Mouse (Mus musculus) left cerebral cortex, adult 6 months (tissue): Measurements from ENCODE around the gene Zfp984. TPM values are rescaled to one million over a fixed set of nuclear protein-coding genes. Genes with fewer than 3 reads are reported as not detected.

Experiments used
- long read RNA-seq, 2 experiments: library from polyadenylated mRNA; unstranded; transcript quantifications; one replicate each; pipeline ENCODE4 v2.0.0; 2019 to 2020
- polyA plus RNA-seq: library from polyadenylated mRNA; unstranded; fragments of <200 nt; fragmentation: Nextera tagmentation; gene quantifications from 2 replicates; pipeline ENCODE4 v1.2.3, GENCODE M21; 2021

Gene Zfp984
- polyA plus RNA-seq, result 1.6 and 1.9 TPM in 2 replicates
- long read RNA-seq, experiment 1, partial matches to known transcripts, result 0 of 11 reads
- long read RNA-seq, experiment 1, other reads (novel, unspliced or antisense), result 10 of 11 reads
- long read RNA-seq, experiment 2, partial matches to known transcripts, result 0 of 3 reads
- long read RNA-seq, experiment 2, other reads (novel, unspliced or antisense), result 3 of 3 reads

GRCm38 (mm10) chr4:147809292-147809965 lies at the start of gene Zfp984:
Gene Zfp984 (minus strand): TSS chr4:147809788.

GRCm38 (mm10) chr4:147847614-147848583 lies 38.3 kb upstream of the Zfp984 start, which contains the start of gene Zfp933:
Gene Zfp933 (minus strand): TSS chr4:147848366.

Other genes starting within 250 kb of the Zfp984 start
- gene Zfp979, start 167.3 kb downstream of the Zfp984 start, polyA plus RNA-seq, result 0.27 and 0.41 TPM in 2 replicates
- gene Zfp534, start 107.2 kb downstream of the Zfp984 start, polyA plus RNA-seq, result not detected in 2 replicates
- 1.9 and 2.6 TPM in 2 replicates for gene Zfp933, start 38.6 kb upstream of the Zfp984 start, polyA plus RNA-seq
- gene Miip, start 59.0 kb upstream of the Zfp984 start, polyA plus RNA-seq, result 7.3 and 7.7 TPM in 2 replicates
- 1.9 and 3.0 TPM in 2 replicates for gene Fv1, start 59.2 kb upstream of the Zfp984 start, polyA plus RNA-seq
- 74.5 and 85.6 TPM in 2 replicates for gene Mfn2, start 94.9 kb upstream of the Zfp984 start, polyA plus RNA-seq
- 11.5 and 13.4 TPM in 2 replicates for gene Plod1, start 127.0 kb upstream of the Zfp984 start, polyA plus RNA-seq
- gene 2510039O18Rik, start 131.1 kb upstream of the Zfp984 start, polyA plus RNA-seq, result 4.5 and 10.2 TPM in 2 replicates
- not detected in 2 replicates for gene Nppb, start 176.0 kb upstream of the Zfp984 start, polyA plus RNA-seq
- gene Nppa, start 190.9 kb upstream of the Zfp984 start, polyA plus RNA-seq, result 0.31 TPM in 1 of 2 replicates, not detected in the other
- gene Clcn6, start 229.0 kb upstream of the Zfp984 start, polyA plus RNA-seq, result 10.9 and 23.5 TPM in 2 replicates
- gene Mthfr, start 229.3 kb upstream of the Zfp984 start, polyA plus RNA-seq, result 3.8 and 4.1 TPM in 2 replicates